Mouse (Mus musculus) adipocyte (in vitro differentiated cells): Measurements from ENCODE around the gene Hgfac.

ENCODE experiments used
- DNase-seq: peaks from one replicate; pipeline ENCODE4 v3.0.0-alpha.2; 2016; ENCODE audit warnings: low spot score

The Hgfac gene

GRCm38 (mm10) chr5:35037438-35037837 is 3.9 kb upstream of the Hgfac start:
- DNase-seq: peak; percentile 44

GRCm38 (mm10) chr5:35042431-35043109 is 1.3 kb downstream of the Hgfac start:
- no peak for DNase-seq

- peak; percentile 94 for DNase-seq
Measured at GRCm38 (mm10) chr5:35043110-35043451, 1.8 kb downstream of the Hgfac start.

- DNase-seq: no peak
Measured at GRCm38 (mm10) chr5:35050541-35050940, 9.2 kb downstream of the Hgfac start.

GRCm38 (mm10) chr5:35054628-35055027 is 13.3 kb downstream of the Hgfac start:
- no peak for DNase-seq

- DNase-seq: no peak
Measured at GRCm38 (mm10) chr5:35055076-35055475, 13.8 kb downstream of the Hgfac start.

GRCm38 (mm10) chr5:35056604-35057432 is 15.5 kb downstream of the Hgfac start, which contains the start of gene Dok7:
TSS of gene Dok7 (plus strand) at chr5:35056766.
- DNase-seq: no peak

GRCm38 (mm10) chr5:35057582-35057981 is 16.3 kb downstream of the Hgfac start:
- no peak for DNase-seq

GRCm38 (mm10) chr5:35058216-35058615 is 16.9 kb downstream of the Hgfac start:
- no peak for DNase-seq

- no peak for DNase-seq
Measured at GRCm38 (mm10) chr5:35060098-35060497, 18.8 kb downstream of the Hgfac start.

- no peak for DNase-seq
Measured at GRCm38 (mm10) chr5:35069841-35070240, 28.5 kb downstream of the Hgfac start.

- no peak for DNase-seq
Measured at GRCm38 (mm10) chr5:35070314-35070713, 29.0 kb downstream of the Hgfac start.

GRCm38 (mm10) chr5:35070953-35071352 is 29.6 kb downstream of the Hgfac start:
- no peak for DNase-seq

GRCm38 (mm10) chr5:35071855-35072254 is 30.5 kb downstream of the Hgfac start:
- DNase-seq: no peak

- no peak for DNase-seq
Measured at GRCm38 (mm10) chr5:35073235-35073634, 31.9 kb downstream of the Hgfac start.

GRCm38 (mm10) chr5:35073992-35074391 is 32.7 kb downstream of the Hgfac start:
- DNase-seq: no peak

- DNase-seq: no peak
Measured at GRCm38 (mm10) chr5:35076369-35076768, 35.1 kb downstream of the Hgfac start.

- no peak for DNase-seq
Measured at GRCm38 (mm10) chr5:35079101-35079500, 37.8 kb downstream of the Hgfac start.

GRCm38 (mm10) chr5:35084913-35085312 is 43.6 kb downstream of the Hgfac start:
- no peak for DNase-seq

GRCm38 (mm10) chr5:35088785-35089613 is 47.7 kb downstream of the Hgfac start:
- peak; percentile 81 for DNase-seq

GRCm38 (mm10) chr5:35089614-35089963 is 48.3 kb downstream of the Hgfac start:
- no peak for DNase-seq

GRCm38 (mm10) chr5:35091636-35092035 is 50.3 kb downstream of the Hgfac start:
- no peak for DNase-seq
